Mouse (Mus musculus): Measurements from ENCODE around the gene Slc25a45. TPM values are rescaled to one million over a fixed set of nuclear protein-coding genes. Genes with fewer than 3 reads are reported as not detected.

The Slc25a45 gene
- polyA plus RNA-seq, 1 experiment, result not detected

DNA sequence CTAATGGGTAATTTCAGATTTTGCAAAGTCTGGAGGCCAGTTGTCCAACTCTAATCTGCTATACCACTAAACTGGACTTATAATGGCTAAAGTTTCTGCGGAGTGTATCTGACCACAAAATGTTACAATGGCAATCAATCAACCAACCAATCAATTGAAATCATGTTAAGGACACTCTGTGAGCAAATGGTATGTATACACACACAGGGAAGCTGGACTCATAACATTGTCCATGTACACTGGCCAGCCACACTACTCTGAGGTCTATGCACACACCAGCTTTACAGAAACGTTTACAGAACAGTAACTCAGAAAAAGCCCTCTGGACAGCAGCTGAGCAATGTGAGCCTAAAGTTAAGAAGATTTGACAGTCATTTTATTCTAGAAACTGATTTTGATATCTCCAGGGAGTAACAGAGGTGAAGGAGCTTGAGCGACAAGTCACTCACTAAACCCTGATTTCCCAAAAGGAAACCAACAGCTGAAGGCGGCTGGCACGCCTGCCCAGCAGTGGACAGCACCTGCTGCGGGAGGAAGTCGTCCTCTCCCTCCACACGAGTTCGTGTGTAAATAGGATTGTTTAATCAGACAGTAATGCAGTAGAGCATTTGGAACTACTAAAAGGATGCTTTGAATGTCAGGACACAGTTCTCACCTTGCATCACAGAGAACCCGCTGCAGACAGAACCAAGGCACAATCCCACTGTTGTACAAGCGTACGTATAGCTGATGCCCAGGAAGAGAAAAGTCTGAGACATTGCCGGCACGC, 38.1 kb upstream of the Slc25a45 start:
- Histone ChIP-seq H3K4me1 (ENCODE audit: control insufficient read depth, insufficient read depth, low read length) (peaks cover 22% of the 10 kb centered on the region), H3K4me3 (ENCODE audit: insufficient read depth, low read depth, low read length) (no peak overlapping the region), H3K27ac (ENCODE audit: insufficient read depth, low read depth, low read length) (no peak overlapping the region)
- TF ChIP-seq POLR2A (IDR thresholded peaks at IDR 0.05; ENCODE audit: insufficient read depth, low read depth, low read length) (no peak), CTCF (IDR thresholded peaks at IDR 0.05; ENCODE audit: insufficient read depth, low read depth, low read length) (no peak)
- WGBS, result 77% methylated on average over 14 of the region's 14 CpGs

DNA sequence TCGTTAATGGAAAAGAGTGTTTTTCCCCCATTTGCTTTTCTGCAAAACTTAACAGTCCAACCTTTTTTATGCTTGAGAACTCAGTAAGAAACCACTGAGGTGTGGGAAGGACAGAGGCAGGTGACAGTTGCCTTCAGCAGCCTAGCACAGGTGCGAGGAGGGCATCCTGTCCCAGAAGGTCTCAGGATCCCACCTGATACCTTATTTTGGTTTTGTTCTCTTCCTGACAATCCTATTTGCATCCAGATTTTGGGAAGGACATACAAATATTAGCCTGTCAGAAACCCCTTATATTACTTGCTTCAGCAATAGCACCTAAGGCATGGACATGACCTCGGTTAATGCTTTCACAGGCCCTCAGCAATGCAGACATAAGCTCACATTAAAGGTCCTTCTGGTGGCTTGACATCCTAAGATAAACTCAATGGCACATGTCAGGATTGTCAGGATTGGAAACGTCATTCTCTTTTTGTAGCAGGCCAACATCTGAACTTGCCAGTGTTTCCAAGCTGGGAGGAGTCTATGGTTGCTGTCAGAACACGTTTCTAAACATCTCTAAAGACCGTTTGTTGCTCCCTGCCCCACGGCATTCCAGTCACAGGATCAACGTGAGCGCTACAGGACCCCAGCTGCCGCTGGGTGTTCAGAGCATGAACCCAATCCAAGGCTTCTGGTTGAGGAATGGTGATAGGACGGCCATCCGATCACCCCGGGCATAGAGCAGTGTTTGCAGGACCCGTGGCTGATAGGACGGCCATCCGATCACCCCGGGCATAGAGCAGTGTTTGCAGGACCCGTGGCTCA, 37.3 kb upstream of the Slc25a45 start:
- Histone ChIP-seq H3K27ac (ENCODE audit: insufficient read depth, low read depth, low read length) (no peak overlapping the region), H3K4me3 (ENCODE audit: insufficient read depth, low read depth, low read length) (no peak overlapping the region), H3K4me1 (ENCODE audit: control insufficient read depth, insufficient read depth, low read length) (peaks cover 30% of the 10 kb centered on the region)
- TF ChIP-seq POLR2A (IDR thresholded peaks at IDR 0.05; ENCODE audit: insufficient read depth, low read depth, low read length) (no peak), CTCF (IDR thresholded peaks at IDR 0.05; ENCODE audit: insufficient read depth, low read depth, low read length) (no peak)
- 71% methylated on average over 18 of the region's 18 CpGs for WGBS

DNA sequence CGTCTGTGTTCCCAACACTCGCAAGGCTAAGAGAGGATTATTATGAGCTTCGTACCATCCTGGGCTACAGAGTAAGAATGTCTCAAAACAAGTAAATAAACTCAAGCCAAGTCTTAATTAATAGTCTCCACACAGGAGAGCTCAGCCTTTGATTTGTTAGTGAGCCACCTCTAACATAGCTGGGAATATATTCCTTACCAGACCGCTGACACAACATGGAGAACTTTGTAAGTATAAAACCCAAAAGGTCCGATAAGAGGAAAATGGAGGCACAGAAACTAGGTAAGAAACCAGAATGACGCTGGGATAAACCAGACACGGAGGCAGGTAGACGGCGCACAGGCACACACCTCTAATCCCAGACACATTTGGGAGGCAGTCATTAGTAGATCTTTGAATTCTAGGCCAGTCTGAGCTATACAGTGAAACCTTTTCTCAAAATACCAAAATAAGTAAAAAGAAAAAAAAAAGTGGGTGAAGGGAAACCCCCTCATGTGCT, 36.7 kb upstream of the Slc25a45 start:
- WGBS, result 88% methylated on average over 9 of the region's 9 CpGs
- no peak overlapping the region for H3K4me3 ChIP-seq (ENCODE audit: insufficient read depth, low read depth, low read length)
- peaks cover 33% of the 10 kb centered on the region for H3K4me1 ChIP-seq (ENCODE audit: control insufficient read depth, insufficient read depth, low read length)
- TF ChIP-seq POLR2A (IDR thresholded peaks at IDR 0.05; ENCODE audit: insufficient read depth, low read depth, low read length) (no peak), CTCF (IDR thresholded peaks at IDR 0.05; ENCODE audit: insufficient read depth, low read depth, low read length) (no peak)
- H3K27ac ChIP-seq (ENCODE audit: insufficient read depth, low read depth, low read length), result no peak overlapping the region

DNA sequence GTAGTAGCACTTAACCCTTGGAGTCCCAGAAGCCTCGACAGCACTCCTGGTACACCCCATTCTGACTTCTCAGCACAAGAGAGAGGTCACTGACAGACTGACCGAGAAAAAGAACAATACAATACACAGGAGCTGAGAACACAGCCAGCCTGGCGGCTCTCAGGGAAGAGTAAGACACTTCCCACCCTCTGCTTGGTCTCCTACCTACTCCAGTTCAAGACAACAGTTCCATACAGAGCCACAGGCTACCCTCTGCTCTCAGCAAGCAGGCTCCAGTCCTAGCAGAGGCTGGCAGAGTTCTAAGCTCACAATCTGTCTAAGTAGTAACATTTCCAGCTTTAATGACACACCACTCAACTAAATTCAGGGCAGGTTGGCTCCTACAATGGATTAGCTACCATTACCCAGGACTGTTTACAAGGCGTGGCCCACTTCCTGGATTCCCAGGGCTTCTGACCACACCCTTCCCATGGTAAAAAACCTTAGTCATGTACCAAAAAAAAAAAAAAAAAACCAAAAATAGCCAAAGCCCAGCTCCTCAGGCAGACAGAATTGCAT, 36.1 kb upstream of the Slc25a45 start:
- WGBS, result 62% methylated on average over 4 of the region's 4 CpGs
- Histone ChIP-seq H3K4me1 (ENCODE audit: control insufficient read depth, insufficient read depth, low read length) (peaks cover 34% of the 10 kb centered on the region), H3K4me3 (ENCODE audit: insufficient read depth, low read depth, low read length) (no peak overlapping the region), H3K27ac (ENCODE audit: insufficient read depth, low read depth, low read length) (no peak overlapping the region)
- TF ChIP-seq POLR2A (IDR thresholded peaks at IDR 0.05; ENCODE audit: insufficient read depth, low read depth, low read length) (no peak), CTCF (IDR thresholded peaks at IDR 0.05; ENCODE audit: insufficient read depth, low read depth, low read length) (no peak)

DNA sequence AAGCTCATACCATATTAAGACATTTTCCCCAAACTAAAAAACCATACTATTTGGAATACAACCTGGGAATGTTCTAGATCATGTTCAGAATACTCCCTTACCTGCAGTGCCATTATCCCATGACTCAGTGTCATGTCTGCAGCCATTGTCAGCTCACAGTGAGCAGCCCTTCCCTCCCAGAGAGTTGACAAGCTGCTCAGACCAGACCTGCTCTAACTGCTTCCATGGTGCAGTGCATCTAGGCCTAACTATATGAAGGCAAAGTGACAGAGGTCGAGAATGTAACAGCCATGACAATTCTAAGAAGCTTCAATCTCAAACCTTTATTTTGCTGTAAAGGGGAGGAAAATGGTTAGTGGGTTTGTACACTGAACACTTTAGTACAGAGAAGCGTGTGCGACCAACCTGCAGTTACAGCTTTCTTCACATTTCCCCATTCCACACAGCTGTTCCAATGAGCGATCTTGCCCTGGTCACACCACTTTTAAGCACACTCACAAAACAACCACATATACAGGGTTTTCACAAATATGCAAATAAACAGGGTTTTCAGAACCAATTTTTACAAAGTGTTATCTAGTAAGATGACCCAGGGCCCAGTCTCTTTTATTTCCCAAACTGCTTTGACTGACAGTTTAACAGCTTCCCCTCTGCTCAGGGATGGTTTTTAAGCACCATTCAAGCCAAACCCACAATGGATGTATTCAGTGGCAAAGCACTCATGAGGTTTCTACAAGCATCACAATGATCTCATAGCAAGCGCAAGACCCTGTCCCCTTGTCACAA, 35.4 kb upstream of the Slc25a45 start:
- 58% methylated on average over 5 of the region's 5 CpGs for WGBS
- Histone ChIP-seq H3K4me1 (ENCODE audit: control insufficient read depth, insufficient read depth, low read length) (peaks cover 40% of the 10 kb centered on the region), H3K27ac (ENCODE audit: insufficient read depth, low read depth, low read length) (0 out of 2 replicates have a peak overlapping the region, but pooled peaks have one; percentile 28), H3K4me3 (ENCODE audit: insufficient read depth, low read depth, low read length) (no peak overlapping the region)
- TF ChIP-seq POLR2A (IDR thresholded peaks at IDR 0.05; ENCODE audit: insufficient read depth, low read depth, low read length), result no peak
- no peak for TF ChIP-seq CTCF (IDR thresholded peaks at IDR 0.05; ENCODE audit: insufficient read depth, low read depth, low read length)

DNA sequence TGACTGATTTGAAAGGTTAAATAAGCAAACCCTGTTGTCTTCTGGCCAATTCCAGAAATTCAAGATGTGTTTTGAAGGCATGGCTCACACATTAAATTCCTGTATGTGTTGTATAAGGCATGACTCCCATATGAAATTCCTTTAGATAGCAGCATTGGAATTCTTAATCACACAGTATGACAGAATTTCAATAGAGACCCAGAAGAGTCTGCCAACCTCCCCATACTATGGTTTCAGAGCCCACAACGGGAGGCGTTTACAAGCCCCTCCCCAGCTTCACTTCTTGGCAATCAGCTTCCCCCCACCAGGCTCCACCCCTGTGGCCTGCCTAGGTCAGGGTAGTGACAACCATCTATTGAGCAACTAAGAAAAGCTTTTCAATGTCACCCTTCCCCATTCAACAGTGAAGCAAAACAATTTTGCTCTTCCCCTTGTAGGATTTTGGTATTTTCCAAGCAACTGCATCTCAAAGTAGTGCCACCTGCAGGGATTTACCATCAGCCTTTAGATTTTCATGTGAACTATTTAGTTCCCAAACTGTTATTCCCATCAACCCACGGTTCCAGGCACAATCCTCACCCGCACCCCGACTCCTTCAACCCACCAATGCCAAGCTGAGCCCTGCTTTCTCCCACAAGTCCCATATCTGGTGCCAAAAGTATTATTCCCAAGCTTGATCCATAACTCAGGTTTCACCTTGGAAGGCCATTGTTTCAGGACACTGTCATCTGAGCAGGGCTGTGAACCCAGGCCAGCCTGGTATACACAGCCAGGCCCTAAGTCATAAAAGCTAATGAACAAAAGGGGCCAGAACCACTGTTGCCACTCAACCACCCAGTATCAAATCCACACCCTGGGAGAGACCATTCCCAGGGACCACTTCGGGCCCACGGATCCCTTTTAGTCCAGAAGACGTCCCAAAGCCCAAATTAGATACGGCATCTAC, 34.5 kb upstream of the Slc25a45 start:
- WGBS, result 58% methylated on average over 9 of the region's 9 CpGs
- Histone ChIP-seq H3K27ac (ENCODE audit: insufficient read depth, low read depth, low read length) (peak overlapping the region; percentile 4; the same call in 1 of the 2 replicates), H3K4me1 (ENCODE audit: control insufficient read depth, insufficient read depth, low read length) (peaks cover 49% of the 10 kb centered on the region), H3K4me3 (ENCODE audit: insufficient read depth, low read depth, low read length) (0 out of 2 replicates have a peak overlapping the region, but pooled peaks have one; percentile 1)
- TF ChIP-seq POLR2A (IDR thresholded peaks at IDR 0.05; ENCODE audit: insufficient read depth, low read depth, low read length), result no peak
- no peak for TF ChIP-seq CTCF (IDR thresholded peaks at IDR 0.05; ENCODE audit: insufficient read depth, low read depth, low read length)

DNA sequence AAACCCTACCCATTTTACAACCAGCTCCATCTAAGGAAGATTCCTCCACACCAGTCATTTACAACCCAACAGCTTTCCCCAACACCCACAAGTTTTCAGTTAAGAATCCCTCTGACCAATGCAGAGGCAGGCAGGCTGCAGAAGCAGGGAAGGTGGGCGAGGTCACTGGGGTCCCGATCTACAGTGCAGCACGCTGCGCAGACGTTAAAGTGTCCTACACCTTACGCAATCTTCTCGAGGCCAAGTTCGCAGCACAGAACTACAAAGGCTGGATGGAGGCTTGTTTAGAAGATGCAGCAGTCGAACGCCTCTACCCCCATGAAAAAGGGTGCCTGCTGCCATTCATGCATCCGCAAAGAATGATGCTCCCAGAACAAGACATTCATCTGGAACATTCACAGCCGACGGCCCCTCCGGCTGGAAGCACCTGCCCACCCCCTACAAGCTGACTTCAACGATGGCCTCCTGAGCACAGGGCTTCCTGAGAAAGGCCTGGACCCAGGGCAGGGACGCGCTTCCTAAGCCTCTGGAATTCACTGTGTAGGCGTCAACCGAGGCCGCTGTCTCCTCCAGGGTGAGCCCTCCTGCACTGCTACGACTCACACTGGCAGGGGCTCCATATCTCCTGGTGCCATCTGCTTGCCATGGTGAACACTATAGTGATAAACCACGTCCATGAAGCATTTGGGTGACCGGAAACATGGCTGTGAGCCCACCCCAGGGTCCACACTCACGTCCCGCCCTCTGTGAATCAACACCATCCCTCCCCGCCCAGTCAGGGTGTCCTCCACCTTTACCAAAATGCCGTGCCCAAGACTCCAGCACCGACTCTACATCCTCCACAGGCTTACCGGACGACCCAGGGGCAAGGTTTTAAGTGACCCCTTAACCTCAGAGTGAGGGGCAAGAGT, 33.6 kb upstream of the Slc25a45 start:
- H3K27ac ChIP-seq (ENCODE audit: insufficient read depth, low read depth, low read length), result peak overlapping the region; percentile 98; the same call in 1 of the 2 replicates
- peak overlapping the region; percentile 42 for H3K4me3 ChIP-seq (ENCODE audit: insufficient read depth, low read depth, low read length)
- H3K4me1 ChIP-seq (ENCODE audit: control insufficient read depth, insufficient read depth, low read length), result peaks cover 59% of the 10 kb centered on the region
- no peak for TF ChIP-seq CTCF (IDR thresholded peaks at IDR 0.05; ENCODE audit: insufficient read depth, low read depth, low read length)
- no peak for TF ChIP-seq POLR2A (IDR thresholded peaks at IDR 0.05; ENCODE audit: insufficient read depth, low read depth, low read length)
- WGBS, result 76% methylated on average over 30 of the region's 30 CpGs
